Mouse (Mus musculus): ENCODE data around the gene Taz.

Taz gene

GRCm38 (mm10) chrX:74281732-74282394, at the start of gene Taz, which contains the start of gene Dnase1l1:
Taz (plus strand) TSS chrX:74281912.
Dnase1l1 (minus strand) TSS chrX:74282337.
- peak; percentile 25 to 58 for DNase-seq (ENCODE audit: low spot score in 2 of 2)

DNA sequence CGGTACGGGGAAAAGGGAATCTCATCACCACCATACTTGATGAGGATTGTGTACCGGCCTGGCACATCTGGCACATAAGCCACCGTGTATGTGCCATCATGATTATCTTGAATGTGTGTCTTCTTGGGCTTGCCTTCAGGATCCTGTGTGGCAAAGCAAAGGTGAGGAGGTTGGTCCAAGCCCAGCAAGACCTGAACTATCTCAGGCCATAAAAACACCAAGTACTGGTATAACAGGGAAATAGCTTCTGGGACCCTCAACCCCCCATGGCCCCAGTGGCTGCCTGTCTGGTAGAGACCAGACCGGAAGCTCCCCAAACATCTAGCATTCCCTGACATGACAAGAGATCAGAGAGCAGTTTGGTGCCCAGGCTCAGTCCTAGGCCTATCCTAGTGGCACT, 48.5 kb upstream of the Taz start:
- DNase-seq (ENCODE audit: low spot score in 2 of 2), result no peak

GRCm38 (mm10) chrX:74240332-74240731, 41.4 kb upstream of the Taz start:
- no peak for DNase-seq (ENCODE audit: low spot score in 2 of 2)

DNA sequence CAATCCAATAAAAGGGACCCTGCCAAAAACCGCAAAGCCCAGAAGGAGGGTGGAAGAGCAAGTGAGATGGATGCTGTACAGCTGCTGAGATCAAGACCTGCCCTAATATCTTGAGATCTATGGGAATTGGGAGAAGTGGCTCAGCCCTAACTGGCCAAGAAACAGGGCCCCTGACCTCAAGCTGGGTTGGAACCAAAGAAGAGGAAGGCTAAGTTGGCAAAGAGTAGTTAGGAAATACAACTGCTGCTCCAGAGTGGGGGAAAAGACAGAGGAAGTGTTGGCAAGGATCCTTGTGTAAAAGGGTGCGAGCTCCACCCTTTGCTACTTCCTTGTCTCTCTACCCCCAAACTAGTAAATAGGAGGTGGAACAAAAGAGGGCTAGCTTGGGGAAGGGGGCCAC, 38.3 kb upstream of the Taz start:
- DNase-seq (ENCODE audit: low spot score in 2 of 2), result no peak

GRCm38 (mm10) chrX:74243807-74244206, 37.9 kb upstream of the Taz start:
- no peak for DNase-seq (ENCODE audit: low spot score in 2 of 2)

DNA sequence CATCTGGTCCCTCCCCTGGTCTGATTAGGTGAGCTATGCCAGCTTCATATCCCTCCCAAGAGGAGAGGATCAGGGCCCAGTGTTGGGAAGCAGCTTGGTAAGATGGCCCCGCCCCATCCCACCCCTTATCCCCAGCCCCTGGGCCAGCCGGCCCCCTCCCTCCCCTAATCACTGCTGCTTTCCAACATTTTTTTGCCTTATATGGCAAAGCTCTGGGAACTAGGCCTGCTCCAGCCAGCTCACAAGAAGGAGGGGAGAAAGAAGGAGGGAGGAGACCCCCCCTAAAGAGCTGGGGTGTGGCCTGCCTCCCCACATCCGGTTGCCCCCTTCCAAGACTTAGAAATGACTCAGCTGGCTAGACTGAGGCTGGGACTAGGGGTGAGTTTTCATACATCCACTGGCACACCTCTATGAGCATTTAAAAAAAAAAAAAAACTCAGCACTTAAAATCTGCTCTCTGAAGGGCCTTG, 37.1 kb upstream of the Taz start:
- DNase-seq (ENCODE audit: low spot score in 2 of 2), result no peak

GRCm38 (mm10) chrX:74245107-74245506, 36.6 kb upstream of the Taz start:
- no peak for DNase-seq (ENCODE audit: low spot score in 2 of 2)

- peak; percentile 44 to 68 for DNase-seq (ENCODE audit: low spot score in 2 of 2)
These were observed 36.0 kb upstream of the Taz start for GRCm38 (mm10) chrX:74245687-74246086.

- peak; percentile 80 to 88 for DNase-seq (ENCODE audit: low spot score in 2 of 2)
These were observed 35.5 kb upstream of the Taz start for GRCm38 (mm10) chrX:74246213-74246681.

GRCm38 (mm10) chrX:74246693-74247092, 35.0 kb upstream of the Taz start:
- no peak for DNase-seq (ENCODE audit: low spot score in 2 of 2)

GRCm38 (mm10) chrX:74248651-74249050, 33.1 kb upstream of the Taz start:
- peak; percentile 47 to 52 for DNase-seq (ENCODE audit: low spot score in 2 of 2)

DNA sequence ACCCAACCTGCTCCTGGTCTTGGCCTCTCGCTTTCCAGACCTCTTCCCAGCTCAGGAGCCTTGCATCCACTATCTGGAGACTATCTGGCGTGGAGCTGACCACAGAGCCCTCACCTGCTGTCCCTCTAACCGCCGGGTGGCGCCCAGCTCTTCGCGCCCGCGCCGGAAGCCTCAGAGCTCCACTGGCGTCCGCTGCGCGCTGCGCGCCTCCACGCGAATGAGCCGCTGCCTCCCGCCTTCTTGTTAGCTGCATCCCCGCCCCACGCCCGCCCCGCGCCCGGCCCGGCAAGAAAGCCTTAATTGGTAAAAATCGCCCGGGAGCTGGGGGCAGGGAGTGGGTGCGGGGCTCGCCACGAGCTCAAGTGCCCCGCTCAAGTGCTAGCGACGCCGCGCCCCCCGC, 32.1 kb upstream of the Taz start, which contains the start of gene Flna:
Flna (minus strand) TSS at position 206 of the 400 bp plus-strand sequence.
- peak; percentile 57 to 63 for DNase-seq (ENCODE audit: low spot score in 2 of 2)

DNA sequence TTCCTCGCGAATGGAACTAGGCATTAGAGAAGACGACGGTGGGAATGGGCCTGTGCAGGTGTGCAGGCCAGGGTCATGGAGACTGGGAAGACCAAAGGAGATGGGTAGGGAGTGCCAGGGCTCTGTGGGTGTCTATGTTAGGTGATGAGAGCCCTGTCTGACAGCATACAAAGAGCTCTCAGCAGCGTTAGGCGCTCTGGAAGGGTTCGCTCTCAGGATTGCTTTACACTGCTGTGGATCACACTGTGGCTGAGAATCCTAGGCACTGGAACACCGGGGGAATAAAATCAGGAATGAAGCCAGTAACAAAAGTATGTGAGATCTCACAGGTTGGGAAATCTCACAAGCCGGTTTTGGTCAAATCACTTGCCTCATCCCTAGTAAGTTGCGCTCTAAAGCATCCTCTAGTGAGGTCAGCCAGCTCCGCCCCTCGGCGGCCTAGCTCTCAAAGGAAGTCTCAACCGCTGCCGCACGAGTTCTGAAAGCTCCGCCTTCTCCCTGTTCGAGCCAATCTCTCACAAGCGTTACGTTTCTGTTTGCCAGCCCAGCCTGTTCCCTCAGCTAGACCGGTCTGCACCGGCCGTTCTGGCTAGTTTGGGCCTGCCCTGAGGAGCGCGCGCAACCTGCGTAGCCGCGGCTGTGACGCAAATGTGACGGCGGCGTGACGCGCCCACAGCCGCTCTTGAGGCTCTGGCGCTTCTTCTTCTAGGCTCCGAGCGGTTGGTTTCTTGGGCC, 27.4 kb upstream of the Taz start, which contains the start of gene Emd:
Emd (plus strand) TSS at position 535 of the 735 bp plus-strand sequence.
- DNase-seq (ENCODE audit: low spot score in 2 of 2), result peak; percentile 84 to 88

GRCm38 (mm10) chrX:74254888-74255565, 26.7 kb upstream of the Taz start:
- no peak for DNase-seq (ENCODE audit: low spot score in 2 of 2)

GRCm38 (mm10) chrX:74257746-74258145, 24.0 kb upstream of the Taz start:
- no peak for DNase-seq (ENCODE audit: low spot score in 2 of 2)

- peak in 1 of 2 experiments; percentile 15 for DNase-seq (ENCODE audit: low spot score in 2 of 2)
These were observed 12.0 kb upstream of the Taz start for GRCm38 (mm10) chrX:74269736-74270061.

DNA sequence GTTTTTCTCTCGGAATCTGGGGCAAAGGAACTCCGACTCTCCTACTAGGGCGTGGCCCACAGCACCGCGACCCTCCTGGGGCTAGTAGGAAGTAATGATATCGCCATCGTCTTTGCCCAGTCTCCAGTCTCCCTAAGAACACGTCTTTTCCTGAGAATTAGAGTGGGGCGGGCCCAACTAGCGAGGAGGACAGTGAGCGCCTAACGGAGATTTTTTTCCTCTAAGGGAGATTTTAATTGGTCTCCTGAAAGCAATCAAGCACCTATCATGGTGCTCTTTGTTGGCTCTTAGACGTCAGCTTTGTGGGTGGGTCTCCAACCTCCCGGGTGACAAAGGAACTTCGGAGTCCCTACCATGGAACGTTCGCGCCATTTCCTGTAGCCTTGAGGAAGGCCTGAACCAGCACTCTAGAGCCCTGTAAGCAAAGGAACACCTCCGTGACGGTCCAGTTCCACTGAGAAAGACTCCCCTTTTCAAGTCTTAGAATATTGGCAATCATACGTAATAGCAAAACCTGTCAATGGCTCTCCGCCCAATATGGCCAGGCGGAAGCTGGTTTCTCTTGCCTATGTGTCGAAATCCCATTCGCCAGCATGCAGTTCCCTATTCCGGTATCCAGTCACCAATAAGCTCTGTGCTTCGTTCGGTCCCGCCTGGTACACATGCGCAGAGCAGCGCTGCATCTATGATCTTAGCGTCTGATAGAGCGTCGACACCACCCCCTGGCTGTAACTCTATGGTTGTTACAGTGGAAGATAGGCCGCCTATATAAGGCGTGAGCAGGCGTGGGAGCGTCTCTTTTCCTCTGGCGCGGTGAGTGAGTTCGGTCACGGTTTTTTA, 11.4 kb upstream of the Taz start, which contains the start of gene Rpl10:
Rpl10 (plus strand) TSS at position 751 of the 840 bp plus-strand sequence.
- DNase-seq (ENCODE audit: low spot score in 2 of 2), result peak; percentile 88 to 92

DNA sequence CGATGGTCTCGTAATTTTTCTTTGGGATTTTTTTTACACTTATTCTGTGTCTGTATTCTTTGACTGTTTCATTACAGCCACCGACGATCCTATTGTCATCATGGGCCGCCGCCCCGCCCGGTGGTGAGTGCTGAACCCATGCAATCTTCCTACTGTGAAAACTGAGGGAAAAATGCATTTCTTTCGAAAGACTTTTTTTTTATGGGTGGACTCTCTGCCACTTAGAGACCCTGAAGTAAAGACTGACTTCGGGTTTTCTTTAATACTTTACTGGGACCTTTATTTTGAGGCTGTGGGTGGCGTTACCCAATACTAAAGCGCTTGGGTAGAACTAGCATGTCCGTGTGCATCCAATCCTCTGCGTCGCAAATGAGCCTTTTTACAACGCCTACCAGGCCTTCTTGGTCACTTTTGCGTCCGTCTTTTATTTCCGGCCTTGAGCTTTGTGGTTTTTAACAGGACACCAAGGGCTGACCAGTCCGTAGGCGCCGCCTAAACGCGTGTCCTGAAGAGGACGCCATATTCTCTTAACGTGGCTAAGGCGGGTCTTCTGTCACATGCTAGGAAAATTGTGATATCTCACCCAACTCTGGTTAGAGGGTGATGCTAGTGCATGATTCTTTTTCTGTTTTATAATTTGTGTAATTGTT, 10.7 kb upstream of the Taz start:
- DNase-seq (ENCODE audit: low spot score in 2 of 2), result peak; percentile 12 to 26

DNA sequence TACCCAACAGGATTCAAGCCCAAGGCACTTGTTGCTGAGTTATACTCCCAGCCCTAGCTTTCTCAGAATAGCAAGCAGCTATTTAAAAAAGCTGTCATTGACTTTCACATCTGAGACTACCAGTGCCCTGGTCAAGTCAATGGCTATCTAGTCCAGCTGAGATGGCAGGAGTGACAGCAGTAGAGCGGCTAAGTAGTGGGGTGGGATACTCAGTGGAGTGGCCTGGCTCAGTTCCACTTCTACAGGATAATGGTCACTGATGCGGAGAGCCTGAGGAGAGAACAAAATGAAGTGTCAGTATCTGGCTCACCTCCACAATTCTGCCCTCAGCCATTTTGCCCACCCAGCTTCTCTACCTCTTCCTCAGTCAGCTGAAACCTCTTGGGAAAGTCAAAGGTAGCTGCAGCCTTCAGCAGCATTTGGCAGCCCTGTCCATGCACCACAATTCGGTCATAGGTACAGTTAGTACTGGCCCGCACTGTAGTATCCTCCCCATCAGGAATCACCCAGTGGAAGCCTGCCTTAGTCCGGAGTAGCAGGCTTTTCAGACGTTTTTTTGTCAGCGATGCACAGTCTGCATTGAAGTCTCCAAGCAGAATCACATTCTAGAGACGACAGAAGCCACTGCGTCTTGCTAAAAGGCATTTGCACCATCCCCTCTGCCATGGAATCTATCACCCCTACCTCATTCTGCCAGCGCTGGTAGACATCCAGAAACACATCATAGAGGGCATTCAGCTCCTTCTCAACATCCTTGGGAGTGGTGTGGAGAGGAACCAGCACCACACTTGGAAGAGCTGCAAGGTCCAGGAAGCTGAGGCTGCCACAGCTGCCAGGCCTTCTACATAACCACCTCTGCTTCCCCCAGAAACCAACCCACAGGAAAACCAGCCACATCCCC, 8.0 kb upstream of the Taz start:
- DNase-seq (ENCODE audit: low spot score in 2 of 2), result no peak

- no peak for DNase-seq (ENCODE audit: low spot score in 2 of 2)
These were observed 3.8 kb upstream of the Taz start for GRCm38 (mm10) chrX:74277916-74278315.
